Mouse (Mus musculus) left cerebral cortex, postnatal 4 days (tissue): ENCODE data around the gene Tmem150a. TPM values are rescaled to one million over a fixed set of nuclear protein-coding genes. Genes with fewer than 3 reads are reported as not detected.

Experiments used
- DNase-seq: peaks from one replicate; pipeline ENCODE4 v3.0.0-alpha.2; 2022
- intact Hi-C: fragments of 180-260 bp; cut with DNase I; formaldehyde crosslinking; loops from one replicate; pipeline ENCODE4 v1.15.1; 2025
- total RNA-seq, 2 experiments: library from RNA; stranded (reverse); gene quantifications; 2 replicates each; pipeline ENCODE4 v1.2.3; 2021

Tmem150a gene
- total RNA-seq, 2 experiments from 2014 or later = 28.5 to 32.2 TPM

DNA sequence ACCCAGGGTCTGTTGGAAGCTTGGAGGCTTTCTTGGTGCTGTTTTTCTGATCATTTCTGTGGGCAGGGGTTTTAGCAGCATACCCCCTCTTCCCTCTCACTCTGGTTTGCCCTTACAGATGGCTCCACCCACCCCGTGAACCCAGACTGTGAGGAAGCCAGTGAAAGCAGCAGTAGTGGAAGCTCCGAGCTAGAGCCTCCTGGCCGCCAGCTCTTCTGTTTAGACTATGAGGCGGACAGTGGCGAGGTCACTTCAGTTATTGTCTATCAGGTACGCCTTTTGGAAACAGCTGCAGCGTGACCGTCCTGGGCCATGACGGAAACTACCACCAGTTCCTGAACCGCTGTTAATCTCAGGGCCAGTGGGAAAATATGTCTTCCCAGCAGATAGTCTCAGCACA is 6.8 kb upstream of the Tmem150a start:
- no peak for DNase-seq
- intact Hi-C loops = no loop called here

DNA sequence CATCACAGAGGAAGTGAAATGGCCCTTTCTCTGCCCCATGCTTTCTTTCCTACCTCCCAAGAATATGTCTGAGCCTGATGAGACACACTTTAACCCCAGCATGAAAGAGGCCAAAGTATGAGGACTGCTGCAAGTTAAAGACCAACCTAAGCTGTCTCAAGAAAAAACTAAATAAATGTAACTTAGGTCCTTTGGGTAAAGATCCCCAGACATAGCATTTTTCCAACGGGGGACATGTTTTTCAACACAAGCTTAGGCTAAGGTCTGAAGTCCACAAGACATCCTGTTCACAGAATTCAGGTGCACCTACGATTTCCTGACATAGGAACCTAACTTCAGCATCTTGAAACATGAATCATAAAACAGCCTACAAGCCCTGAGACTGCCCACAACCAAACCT is 5.0 kb upstream of the Tmem150a start:
- intact Hi-C loops = no loop called here
- no peak for DNase-seq

DNA sequence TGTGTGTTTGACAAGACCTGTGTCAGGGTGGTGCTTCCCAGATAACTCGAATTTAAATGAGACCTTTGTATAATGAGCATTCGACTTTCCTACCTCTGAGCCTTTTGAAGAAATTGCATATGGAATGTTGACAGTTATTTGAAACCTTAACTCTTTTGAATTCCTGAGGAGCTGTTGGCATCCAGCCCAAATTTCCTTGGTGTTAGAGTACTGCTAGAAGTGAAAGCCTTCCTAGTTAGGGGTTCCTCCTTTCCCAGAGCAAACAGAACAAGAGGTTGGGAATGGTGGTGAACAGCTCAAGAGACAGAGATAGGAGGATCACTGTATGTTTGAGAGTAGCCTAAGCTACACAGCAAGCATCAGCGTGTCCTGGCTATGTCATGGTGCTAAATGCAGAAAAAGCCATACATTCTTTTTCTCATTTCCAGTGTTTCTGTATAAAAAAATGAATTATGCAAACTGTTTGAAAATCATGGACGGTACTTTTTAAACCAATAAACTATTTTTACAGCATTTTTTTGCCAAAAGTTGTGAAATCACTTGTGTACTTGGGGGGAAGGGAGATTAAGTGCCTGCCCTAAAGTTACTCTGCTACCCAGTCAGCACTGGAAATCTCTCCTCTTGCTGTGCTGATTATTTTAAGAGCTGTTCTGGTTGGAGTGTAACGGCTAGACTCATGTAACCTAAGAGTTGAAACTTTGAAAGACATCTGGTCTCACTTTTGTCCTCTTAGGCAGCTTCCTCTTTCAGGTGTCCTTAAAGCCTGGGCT is 2.4 kb upstream of the Tmem150a start:
- intact Hi-C loops = no loop called here
- DNase-seq = no peak

DNA sequence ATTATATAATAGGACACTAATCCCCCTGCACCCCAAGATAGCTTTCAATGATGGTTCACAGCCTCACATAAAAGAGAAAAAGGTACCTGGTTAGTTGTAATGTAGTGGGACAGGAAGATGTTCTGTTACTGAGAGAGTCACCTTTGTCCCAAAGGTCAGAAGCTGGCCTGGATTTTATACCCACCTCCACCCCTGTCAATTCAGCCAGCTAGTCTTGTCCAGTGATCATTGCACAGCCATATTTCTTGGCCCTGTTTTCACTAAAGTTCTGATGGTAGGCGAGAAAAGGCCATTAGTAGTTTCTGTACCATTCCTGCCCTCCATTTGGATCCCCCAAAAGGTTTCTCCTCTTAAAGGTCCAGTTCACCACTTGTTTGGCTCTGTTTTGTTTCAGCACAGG is 1.2 kb upstream of the Tmem150a start:
- no peak for DNase-seq
- intact Hi-C loops = no loop called here

DNA sequence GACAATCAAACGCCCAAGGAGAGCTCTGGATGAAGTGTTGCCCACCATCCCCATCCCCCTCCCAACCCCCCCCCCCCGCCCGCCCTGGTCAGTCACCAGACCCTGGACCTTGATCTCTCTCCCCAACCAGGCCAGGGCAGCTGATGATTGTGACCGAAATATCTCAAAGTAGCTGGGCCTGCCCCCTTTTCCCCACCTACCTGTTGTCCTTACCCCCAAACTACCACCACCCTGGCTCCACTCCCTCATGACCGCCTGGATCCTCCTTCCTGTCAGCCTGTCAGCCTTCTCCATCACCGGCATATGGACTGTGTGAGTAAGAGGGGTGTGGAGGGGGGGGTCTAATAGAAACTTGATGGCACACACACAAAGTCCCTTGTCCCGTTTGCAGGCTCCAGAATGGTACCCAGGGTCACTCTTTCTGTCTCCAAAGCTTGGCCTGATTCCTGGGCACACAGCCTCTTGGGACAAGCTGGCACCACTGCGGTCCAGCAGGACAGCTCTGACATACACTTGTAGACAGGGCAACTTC is 820 bp downstream of the Tmem150a start:
- intact Hi-C loops = no loop called here
- DNase-seq = no peak

DNA sequence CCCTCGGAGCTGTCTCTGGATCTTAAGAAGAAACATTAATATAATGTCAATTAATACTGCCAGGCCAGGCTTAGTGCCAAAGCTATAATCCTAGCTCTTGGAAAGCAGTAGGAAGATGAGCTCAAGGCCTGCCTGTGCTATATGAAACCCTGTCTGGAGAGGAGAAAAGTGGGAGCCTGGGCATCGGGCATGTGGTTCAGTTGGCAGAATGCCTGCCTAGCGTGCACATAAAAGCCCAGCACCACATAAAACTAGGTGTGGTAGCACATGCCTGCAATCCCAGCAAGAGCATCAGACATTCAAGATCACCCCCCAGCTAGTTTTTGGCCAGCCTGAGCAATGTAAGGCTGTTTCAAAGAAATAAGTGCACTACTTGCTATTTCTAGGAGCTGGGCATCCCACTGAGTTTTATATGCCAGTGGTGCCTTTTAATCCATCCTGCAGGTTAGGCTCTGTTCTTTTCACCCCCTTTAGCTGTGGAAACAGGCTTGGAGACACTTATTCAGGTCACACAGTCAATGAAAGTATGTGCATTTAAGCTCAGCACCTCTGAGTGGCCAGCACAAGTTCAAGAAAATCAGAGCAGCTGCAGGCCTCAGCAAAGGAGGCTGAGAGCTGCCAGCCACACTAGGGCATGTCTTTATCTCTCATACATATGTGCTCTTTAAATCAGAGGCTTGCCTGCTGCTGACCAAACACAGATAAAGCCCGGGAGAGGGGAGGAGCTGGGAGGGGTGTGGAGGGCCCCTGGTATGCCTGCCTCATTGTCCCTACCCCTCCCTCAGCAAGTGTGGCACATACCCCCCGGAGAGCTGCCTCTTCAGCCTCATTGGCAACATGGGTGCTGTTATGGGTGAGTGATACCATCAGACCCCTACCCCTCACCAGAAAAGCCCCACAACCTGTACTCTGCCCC is 2.2 kb downstream of the Tmem150a start:
- intact Hi-C loops = no loop called here
- DNase-seq = no peak

DNA sequence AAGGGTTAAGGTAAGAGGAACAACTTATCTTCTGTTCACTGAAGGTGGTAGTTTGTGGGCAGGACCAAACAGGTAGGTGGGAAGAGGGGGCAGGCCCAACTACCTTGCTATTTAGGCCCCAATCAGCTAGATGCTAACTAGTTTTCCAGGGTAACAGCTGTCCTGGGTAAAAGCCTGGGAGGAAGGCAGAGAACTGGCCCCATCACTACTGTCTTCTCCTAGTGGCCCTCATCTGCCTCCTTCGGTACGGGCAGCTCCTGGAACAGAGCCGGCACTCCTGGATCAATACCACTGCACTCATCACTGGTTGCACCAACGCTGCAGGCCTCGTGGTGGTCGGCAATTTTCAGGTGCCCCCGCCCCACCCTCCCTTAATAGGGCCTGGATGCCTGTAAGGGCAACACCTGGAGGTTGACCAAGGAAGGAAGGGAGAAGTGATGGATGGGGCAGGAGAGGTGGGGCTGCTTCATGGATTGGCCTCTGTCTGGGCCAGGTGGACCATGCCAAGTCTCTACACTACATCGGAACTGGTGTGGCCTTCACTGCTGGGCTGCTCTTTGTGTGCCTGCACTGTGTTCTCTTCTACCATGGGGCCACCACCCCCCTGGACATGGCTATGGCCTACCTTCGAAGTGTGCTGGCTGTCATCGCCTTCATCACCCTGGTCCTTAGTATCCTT is 3.0 kb downstream of the Tmem150a start:
- intact Hi-C loops = no loop called here

DNA sequence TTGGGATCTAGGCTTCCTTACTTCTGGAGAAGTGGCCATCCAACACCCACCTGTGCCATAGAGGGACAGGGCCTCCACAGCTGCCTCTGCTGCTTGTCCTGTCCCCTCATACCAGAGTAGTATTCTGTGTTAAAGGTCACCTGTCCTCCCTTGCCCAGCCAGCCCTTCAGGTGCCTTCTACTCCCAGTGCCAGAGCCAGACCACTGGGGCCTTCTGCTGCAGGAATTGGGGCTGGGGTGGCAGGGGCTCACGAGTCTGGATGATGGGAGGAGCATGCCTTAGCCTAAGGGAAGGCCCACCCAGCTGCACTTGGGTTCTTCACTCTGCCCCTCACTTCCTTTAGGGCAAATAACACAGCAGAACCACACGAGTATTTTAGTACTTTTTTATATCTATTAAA is 4.1 kb downstream of the Tmem150a start:
- DNase-seq = no peak
- intact Hi-C loops = no loop called here

More for the DNA sequence above, 3.0 kb downstream of the Tmem150a start:
- DNase-seq = no peak

DNA sequence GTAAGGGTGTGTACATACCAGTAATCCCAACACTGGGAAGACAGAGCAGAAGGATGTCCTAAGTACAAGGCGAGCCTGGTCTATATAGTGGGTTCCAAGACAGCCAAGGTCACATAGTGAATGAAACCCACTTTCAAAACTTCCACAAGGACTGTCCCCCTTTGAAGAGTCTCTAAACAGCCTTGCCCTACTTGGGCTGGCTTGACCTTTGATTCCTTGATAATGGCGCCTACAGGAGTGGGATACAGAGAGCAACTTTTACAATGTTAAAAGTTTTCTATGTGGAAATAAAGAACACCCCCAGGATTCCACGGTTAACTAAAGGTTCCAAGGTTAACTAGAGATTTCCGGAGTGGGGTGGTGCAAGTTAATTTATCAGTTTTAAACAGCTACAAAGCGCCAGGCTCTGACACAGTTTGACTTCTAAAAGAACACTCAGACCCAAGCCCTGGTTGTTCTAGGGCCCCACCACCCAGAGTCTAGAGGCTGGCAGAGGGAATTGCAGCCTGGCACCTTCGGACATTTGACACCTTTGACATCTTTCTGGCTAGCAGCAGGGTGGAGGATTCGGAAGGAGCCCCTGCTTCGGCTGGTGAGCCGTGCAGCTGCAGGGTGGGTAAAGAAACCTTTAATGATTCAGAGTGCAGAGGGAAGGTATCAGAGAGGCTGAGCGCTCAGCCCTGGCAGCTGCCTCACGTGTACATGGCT is 4.8 kb downstream of the Tmem150a start:
- intact Hi-C loops = no loop called here
- DNase-seq = no peak

DNA sequence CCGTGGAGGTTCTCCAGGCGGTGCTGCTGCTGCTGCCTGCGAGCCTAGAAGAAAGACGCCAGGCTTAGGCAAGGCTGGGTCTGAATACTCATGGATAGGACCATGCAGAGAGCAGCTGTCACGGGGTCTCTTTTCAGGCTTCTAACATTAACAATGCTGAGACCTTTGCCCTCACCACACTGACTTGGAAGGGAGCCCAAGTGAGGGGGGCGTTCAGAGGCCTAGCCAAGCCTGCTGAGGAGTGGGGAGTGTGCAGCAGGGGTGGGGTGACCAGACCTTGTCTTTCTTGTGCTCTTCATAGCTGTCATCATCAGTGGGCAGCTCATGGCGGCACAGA is 5.3 kb downstream of the Tmem150a start:
- intact Hi-C loops = no loop called here
- no peak for DNase-seq

DNA sequence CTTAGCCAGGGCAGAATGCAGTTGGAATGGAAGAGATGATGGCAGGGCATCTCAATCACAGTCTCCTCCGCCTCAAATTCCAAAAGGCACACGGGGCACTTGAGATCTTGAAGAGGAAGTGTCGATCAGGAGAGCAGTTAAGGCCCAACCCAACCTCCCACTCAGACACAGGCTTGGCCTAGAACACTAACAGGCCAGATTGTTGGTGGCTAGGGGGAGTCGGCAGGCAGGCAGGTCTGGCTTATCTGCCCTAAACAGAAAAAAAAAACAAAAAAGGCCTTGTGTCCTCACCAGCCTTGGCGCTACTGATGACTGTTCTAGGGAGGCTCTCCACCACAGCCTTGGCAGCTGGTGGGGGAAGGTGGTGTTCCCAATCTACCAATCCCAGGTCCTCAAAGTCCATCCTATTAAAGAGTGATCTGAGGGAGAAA is 5.9 kb downstream of the Tmem150a start:
- intact Hi-C loops = no loop called here
- no peak for DNase-seq

DNA sequence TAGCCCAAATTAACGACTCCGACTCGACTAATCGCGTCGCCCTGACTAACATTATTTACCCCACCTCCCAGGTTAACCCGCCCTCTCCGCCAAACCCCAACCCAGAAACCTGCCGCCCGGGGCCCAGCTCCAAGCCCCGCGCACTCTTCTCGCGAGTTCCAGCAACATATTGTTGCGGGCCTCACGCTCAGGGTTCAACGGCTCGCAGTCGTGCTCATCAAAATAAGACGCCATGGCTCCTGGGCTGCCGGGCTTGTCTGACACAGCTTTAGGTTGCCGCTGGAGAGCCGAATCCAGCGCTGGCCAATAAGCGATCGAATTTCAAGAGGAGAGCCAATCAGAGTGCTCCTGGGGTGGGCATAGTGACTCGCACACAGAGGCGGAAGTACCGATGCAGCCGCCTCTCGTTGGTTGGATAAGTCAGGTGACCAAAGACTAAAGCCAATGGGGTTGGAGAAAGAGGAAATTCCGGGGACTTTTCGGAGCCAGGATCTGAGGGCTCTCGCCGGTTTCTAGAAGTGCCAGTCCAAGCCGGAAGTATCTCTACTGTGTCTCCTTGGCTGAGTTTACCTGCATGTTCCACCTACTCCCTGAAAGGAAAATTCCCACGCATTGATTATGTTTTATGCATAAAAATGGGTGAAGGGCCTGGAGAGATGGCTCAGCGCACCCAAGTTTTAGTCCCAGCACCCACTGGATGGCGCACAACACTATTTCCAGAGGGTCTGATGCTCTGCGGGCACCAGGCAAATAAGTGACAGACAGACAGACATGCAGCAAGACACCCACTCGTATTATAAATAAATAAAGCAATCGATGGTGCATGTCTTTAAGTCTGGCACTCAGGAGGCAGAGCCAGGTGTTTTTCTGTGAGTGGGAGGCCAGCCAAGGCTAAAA is 7.1 kb downstream of the Tmem150a start:
- intact Hi-C loops = no loop called here
- DNase-seq = peak; percentile 95

DNA sequence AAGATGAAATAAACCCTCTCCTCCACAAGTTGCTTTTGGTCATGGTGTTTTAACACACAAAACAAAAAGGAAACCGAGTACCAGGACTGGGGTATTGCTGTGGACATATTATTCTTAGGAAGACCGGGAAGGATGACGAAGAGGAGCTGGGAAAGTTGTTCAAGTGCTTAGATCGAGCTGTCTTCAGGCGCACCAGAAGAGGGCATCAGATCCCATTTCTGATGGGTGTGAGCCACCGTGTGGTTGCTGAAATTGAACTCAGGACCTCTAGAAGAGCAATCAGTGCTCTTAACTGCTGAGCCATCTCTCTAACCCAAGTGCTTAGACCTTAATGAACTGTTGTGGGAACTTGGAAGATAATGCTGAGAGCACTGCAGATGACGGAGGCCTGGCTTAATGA is 8.8 kb downstream of the Tmem150a start:
- no peak for DNase-seq
- intact Hi-C loops = no loop called here

DNA sequence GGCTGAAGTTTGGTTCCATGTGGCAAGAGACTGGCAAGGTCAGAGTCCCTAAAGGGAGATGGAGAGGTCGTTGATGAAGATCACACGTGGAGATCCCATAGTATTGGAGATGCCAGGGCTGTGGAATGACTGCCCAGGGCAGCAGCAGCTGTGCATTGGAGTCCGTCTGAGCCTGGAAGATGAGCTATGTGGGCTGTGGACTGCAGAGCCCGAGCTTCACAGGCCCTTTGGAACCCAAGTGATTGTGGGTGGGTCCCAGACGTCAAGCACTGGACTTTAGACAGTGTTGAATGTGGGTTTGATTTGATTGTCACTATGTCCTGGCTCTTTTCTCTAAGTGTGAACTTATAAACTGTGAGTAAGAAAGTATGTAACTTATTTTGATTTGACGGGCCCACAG is 9.7 kb downstream of the Tmem150a start:
- intact Hi-C loops = loop anchor here (5.0 kb wide), 1 partner anchor 42 kb away; no protein-coding TSS in a partner anchor
- DNase-seq = no peak

DNA sequence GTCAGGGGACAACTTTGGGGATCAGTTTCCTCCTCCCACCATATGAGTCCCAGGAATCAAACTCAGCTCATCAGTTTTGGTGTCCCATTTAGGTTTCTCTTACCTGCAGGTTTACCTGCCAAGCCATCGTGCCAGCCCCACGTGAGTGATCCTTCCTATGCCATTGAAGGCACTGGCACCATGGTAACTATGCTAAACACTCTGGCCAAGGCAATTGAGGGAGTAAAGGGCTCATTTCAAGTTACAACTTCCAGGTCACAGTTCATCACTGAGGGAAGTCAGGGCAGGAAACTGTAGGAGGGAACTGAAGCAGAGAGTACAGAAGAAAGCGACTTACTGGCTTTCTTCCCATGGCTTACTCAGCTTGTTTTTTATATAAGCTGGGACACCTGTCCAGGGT is 11.1 kb downstream of the Tmem150a start:
- DNase-seq = no peak
- intact Hi-C loops = loop anchor here (5.0 kb wide), 1 partner anchor 41 kb away; no protein-coding TSS in a partner anchor

DNA sequence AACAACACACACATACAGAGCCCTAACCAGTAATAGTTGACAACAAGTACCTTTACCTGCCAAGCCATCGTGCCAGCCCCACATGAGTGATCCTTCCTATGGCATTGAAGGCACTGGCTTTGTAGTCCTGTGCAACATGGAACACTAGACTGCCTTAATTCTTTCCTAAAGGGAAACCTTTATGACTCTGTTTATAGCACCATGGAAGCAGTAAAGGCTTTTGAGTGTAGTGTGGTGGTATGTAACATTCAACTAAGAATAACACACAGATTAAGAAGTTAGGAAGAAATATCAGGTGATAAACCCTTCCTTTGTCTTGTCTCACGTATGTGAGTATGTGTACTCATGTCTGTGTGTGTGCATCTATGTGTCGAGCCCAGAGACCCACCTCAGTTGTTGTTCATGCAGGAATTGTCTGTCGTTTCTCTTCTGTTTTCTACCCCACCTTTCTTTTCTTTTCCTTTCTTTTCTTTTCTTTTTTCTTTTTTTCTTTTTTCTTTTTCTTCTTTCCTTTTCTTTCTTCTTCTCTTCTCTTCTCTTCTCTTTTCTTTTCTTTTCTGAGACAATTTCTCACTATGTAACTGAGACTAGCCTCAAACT is 11.7 kb downstream of the Tmem150a start, which contains the start of gene Rnf181:
Gene Rnf181, minus strand, starts transcription at position 113 of the 600 bp plus-strand sequence.
- intact Hi-C loops = loop anchor here (5.0 kb wide), 1 partner anchor 40 kb away; no protein-coding TSS in a partner anchor
- no peak for DNase-seq

DNA sequence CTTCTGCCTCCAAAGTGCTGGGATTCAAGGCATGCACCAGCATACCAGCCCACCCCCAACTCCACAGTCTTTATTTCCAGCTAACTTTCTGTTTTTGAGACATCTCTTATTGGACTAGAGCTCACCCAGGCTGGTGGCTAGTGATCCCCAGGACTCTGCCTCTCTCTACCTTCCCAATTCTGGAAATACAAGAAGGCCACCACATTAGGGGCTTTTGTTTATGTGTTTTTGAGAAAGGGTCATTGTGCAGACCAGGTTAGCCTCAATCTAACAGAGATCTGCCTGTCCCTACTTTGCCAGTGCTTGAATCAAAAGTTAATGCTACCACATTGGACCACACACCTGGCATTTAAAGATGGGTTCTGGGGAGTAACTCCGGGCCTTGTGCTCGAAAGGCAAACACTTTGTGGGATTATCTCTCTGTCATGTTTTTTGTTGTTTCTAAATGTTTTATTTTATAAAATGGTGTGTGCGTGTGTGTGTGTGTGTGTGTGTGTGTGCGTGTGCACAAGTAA is 12.3 kb downstream of the Tmem150a start:
- intact Hi-C loops = loop anchor here (5.0 kb wide), 1 partner anchor 40 kb away; no protein-coding TSS in a partner anchor
- DNase-seq = no peak

DNA sequence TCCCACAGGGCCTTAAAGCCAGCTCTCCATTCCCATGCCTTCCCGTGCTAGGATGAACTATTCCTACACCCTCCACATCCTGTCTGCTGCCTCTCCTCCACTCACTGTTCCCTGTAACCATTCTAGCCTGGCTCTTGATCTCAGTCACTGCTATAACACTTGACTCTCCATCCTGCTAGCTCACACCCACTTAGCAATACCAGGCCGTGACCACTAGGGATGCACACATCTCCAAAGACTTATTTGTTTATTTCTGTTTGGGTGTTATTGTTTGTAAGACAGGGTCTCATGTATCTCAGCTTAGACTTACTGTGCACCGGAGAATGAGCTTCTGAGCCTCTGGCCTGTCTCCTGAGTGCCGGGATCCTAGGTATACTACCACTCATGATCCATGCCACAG is 14.3 kb downstream of the Tmem150a start:
- no peak for DNase-seq
- intact Hi-C loops = loop anchor here (5.0 kb wide), 1 partner anchor 38 kb away; no protein-coding TSS in a partner anchor
